Mouse (Mus musculus) heart, adult 2 months (tissue): ENCODE results near the gene Ano10. TPM values are rescaled to one million over a fixed set of nuclear protein-coding genes. Genes with fewer than 3 reads are reported as not detected.

Experiments
- DNase-seq, 2 experiments: peaks; one replicate each; pipeline ENCODE4 v3.0.0; 2021
- H3K27ac ChIP-seq: fragments of 200-600 bp; 2 replicates; pipeline ENCODE4 v1.8.1; 2022
- H3K27me3 ChIP-seq: fragments of 200-500 bp; 2 replicates; pipeline ENCODE4 v1.6.1; 2012; ENCODE audit warnings: mild to moderate bottlenecking, low read length, inconsistent platforms, mixed read lengths; ENCODE audit not compliant: control insufficient read depth, insufficient read depth
- H3K36me3 ChIP-seq: fragments of 200-500 bp; 2 replicates; pipeline ENCODE4 v1.6.1; 2012; ENCODE audit warnings: low read length, inconsistent platforms; ENCODE audit not compliant: control insufficient read depth, insufficient read depth
- H3K4me1 ChIP-seq: fragments of 200-500 bp; 2 replicates; pipeline ENCODE4 v1.6.1; 2011; ENCODE audit warnings: low read length; ENCODE audit not compliant: control insufficient read depth, insufficient read depth
- H3K4me3 ChIP-seq: fragments of 200-600 bp; 2 replicates; pipeline ENCODE4 v1.8.1; 2022
- H3K79me2 ChIP-seq: fragments of 200-500 bp; replicated peaks from 2 replicates; pipeline ENCODE4 v1.6.1; 2012; ENCODE audit warnings: mild to moderate bottlenecking, inconsistent platforms, low read length, moderate library complexity, mixed read lengths; ENCODE audit not compliant: control insufficient read depth, insufficient read depth
- H3K9ac ChIP-seq: fragments of 200-500 bp; 2 replicates; pipeline ENCODE4 v1.6.1; 2012; ENCODE audit warnings: low read depth, mild to moderate bottlenecking, control low read depth, inconsistent platforms, low read length, mixed read lengths
- CTCF ChIP-seq: fragments of 200-600 bp; IDR thresholded peaks from 2 replicates; pipeline ENCODE4 v1.8.1; 2022; ENCODE audit warnings: antibody characterized with exemption, mild to moderate bottlenecking, moderate library complexity
- EP300 ChIP-seq: fragments of 200-500 bp; IDR thresholded peaks from 2 replicates; pipeline ENCODE4 v1.6.1; 2011; ENCODE audit warnings: low read depth, low read length, control low read depth; ENCODE audit not compliant: insufficient read depth
- POLR2A ChIP-seq: fragments of 200-500 bp; IDR thresholded peaks from 2 replicates; pipeline ENCODE4 v1.6.1; 2011; ENCODE audit warnings: mild to moderate bottlenecking, low read depth, low read length, control low read depth; ENCODE audit not compliant: insufficient read depth
- WGBS: fragments of 180-500 bp; shearing (Covaris S2); methylation state at CpG from one replicate; pipeline ENCODE4 v1.1.7; 2018; 5-methylcytosine and 5-hydroxymethylcytosine counted together
- intact Hi-C: fragments of 180-260 bp; cut with DNase I; formaldehyde crosslinking; loops from one replicate; pipeline ENCODE4 v1.15.1; 2025
- polyA plus RNA-seq: library from polyadenylated mRNA; depleted of rRNA; stranded (reverse); fragments of >200 nt; gene quantifications from 2 replicates; pipeline ENCODE4 v1.2.3, GENCODE M21; 2012
- total RNA-seq, 2 experiments: library from RNA; stranded (reverse); gene quantifications; 2 replicates each; pipeline ENCODE4 v1.2.3; 2021

Ano10 gene
- total and polyA plus RNA-seq, 3 experiments = 167 to 214 (median 180) TPM

GRCm38 (mm10) chr9:122197021-122197420 is 97.2 kb downstream of the Ano10 start:
- H3K27ac ChIP-seq = peak overlapping the region; percentile 91
- WGBS = 37% methylated on average over 5 of the region's 5 CpGs
- H3K4me3 ChIP-seq = no peak overlapping the region
- H3K4me1 ChIP-seq = peaks cover 20% of the 10 kb centered on the region
- no peaks in the 10 kb centered on the region; the same call in 1 of the 2 replicates for H3K36me3 ChIP-seq
- H3K27me3 ChIP-seq = no peaks in the 10 kb centered on the region
- no peak for DNase-seq
- H3K9ac ChIP-seq = no peak overlapping the region
- H3K79me2 ChIP-seq = no peaks in the 10 kb centered on the region
- TF ChIP-seq CTCF (no peak), EP300 (no peak), POLR2A (no peak)
- intact Hi-C loops = no loop called here

GRCm38 (mm10) chr9:122195042-122195682 is 99.1 kb downstream of the Ano10 start:
- 35% methylated on average over 5 of the region's 5 CpGs for WGBS
- peak; percentile 57 for TF ChIP-seq CTCF
- peak; percentile 31; the same call in 1 of the 2 replicates for TF ChIP-seq POLR2A
- TF ChIP-seq EP300 = peak; percentile 78
- peaks cover 20% of the 10 kb centered on the region for H3K4me1 ChIP-seq
- H3K79me2 ChIP-seq = no peaks in the 10 kb centered on the region
- intact Hi-C loops = no loop called here
- H3K27me3 ChIP-seq = no peaks in the 10 kb centered on the region
- H3K27ac ChIP-seq = peak overlapping the region; percentile 91
- no peak overlapping the region for H3K9ac ChIP-seq
- no peak overlapping the region for H3K4me3 ChIP-seq
- peak in 1 of 2 experiments; percentile 80 for DNase-seq
- no peaks in the 10 kb centered on the region; the same call in 1 of the 2 replicates for H3K36me3 ChIP-seq

- peaks cover 19% of the 10 kb centered on the region for H3K4me1 ChIP-seq
- intact Hi-C loops = no loop called here
- no peak for TF ChIP-seq POLR2A
- no peak for TF ChIP-seq EP300
- no peak for TF ChIP-seq CTCF
- no peaks in the 10 kb centered on the region; the same call in 1 of the 2 replicates for H3K36me3 ChIP-seq
- peak overlapping the region; percentile 91; the same call in 1 of the 2 replicates for H3K27ac ChIP-seq
- H3K4me3 ChIP-seq = no peak overlapping the region
- no peak for DNase-seq
- no peaks in the 10 kb centered on the region for H3K79me2 ChIP-seq
- 84% methylated on average over 5 of the region's 5 CpGs for WGBS
- no peaks in the 10 kb centered on the region for H3K27me3 ChIP-seq
- H3K9ac ChIP-seq = no peak overlapping the region
These were observed 100.4 kb downstream of the Ano10 start for GRCm38 (mm10) chr9:122193823-122194222.

GRCm38 (mm10) chr9:122193361-122193760 is 100.9 kb downstream of the Ano10 start:
- TF ChIP-seq EP300 (no peak), CTCF (no peak), POLR2A (no peak)
- peaks cover under 1% of the 10 kb centered on the region; the same call in 1 of the 2 replicates for H3K36me3 ChIP-seq

GRCm38 (mm10) chr9:122188724-122189123 is 105.5 kb downstream of the Ano10 start:
- Histone ChIP-seq H3K9ac (no peak overlapping the region), H3K27me3 (no peaks in the 10 kb centered on the region), H3K27ac (peak overlapping the region; percentile 98), H3K79me2 (no peaks in the 10 kb centered on the region), H3K4me1 (peaks cover 35% of the 10 kb centered on the region), H3K36me3 (peaks cover 15% of the 10 kb centered on the region; the same call in 1 of the 2 replicates), H3K4me3 (no peak overlapping the region)
- no peak for TF ChIP-seq EP300
- no peak for TF ChIP-seq POLR2A
- peak; percentile 60 for TF ChIP-seq CTCF
- no peak for DNase-seq
- 58% methylated on average over 1 of the region's 1 CpGs for WGBS
- intact Hi-C loops = loop anchor here (5.0 kb wide), 1 partner anchor 121 kb away; no protein-coding TSS in a partner anchor

More at GRCm38 (mm10) chr9:122193361-122193760, 100.9 kb downstream of the Ano10 start:
- H3K79me2 ChIP-seq = no peaks in the 10 kb centered on the region
- no peak overlapping the region for H3K4me3 ChIP-seq
- DNase-seq = peak in 1 of 2 experiments; percentile 15
- no peak overlapping the region for H3K9ac ChIP-seq
- peak overlapping the region; percentile 17; the same call in 1 of the 2 replicates for H3K27ac ChIP-seq
- H3K4me1 ChIP-seq = peaks cover 18% of the 10 kb centered on the region
- WGBS = 56% methylated on average over 5 of the region's 5 CpGs
- intact Hi-C loops = no loop called here
- H3K27me3 ChIP-seq = no peaks in the 10 kb centered on the region

- Histone ChIP-seq H3K9ac (peak overlapping the region; percentile 72), H3K4me3 (peak overlapping the region; percentile 41), H3K27me3 (no peaks in the 10 kb centered on the region), H3K79me2 (no peaks in the 10 kb centered on the region), H3K27ac (peak overlapping the region; percentile 98), H3K36me3 (peaks cover 15% of the 10 kb centered on the region; the same call in 1 of the 2 replicates), H3K4me1 (peaks cover 38% of the 10 kb centered on the region)
- 11% methylated on average over 7 of the region's 7 CpGs for WGBS
- TF ChIP-seq EP300 (peak; percentile 74; the same call in 1 of the 2 replicates), POLR2A (peak; percentile 50; the same call in 1 of the 2 replicates), CTCF (no peak)
- intact Hi-C loops = loop anchor here (5.0 kb wide), 1 partner anchor 120 kb away; no protein-coding TSS in a partner anchor
- peak; percentile 74 to 80 for DNase-seq
These were observed 106.7 kb downstream of the Ano10 start for GRCm38 (mm10) chr9:122187451-122187921.
